Mouse (Mus musculus) CH12.LX (cell line): Measurements from ENCODE around the gene Olfr552.

Experiments
- CTCF ChIP-seq, 2 experiments: IDR thresholded peaks in 1 of 2; conservative IDR thresholded peaks in 1 of 2; 2 replicates each; pipeline ENCODE4 v1.5.1; 2011 to 2012; ENCODE audit warnings: low read depth in 2 of 2, low read length in 2 of 2, improper control_type of control experiment in 1 of 2, inconsistent platforms in 1 of 2, mild to moderate bottlenecking in 1 of 2, moderate library complexity in 1 of 2
- ELF1 ChIP-seq: IDR thresholded peaks from 2 replicates; pipeline ENCODE4 v1.6.1; 2014; ENCODE audit warnings: low read depth, mild to moderate bottlenecking, inconsistent platforms, low read length, improper control_type of control experiment

- TF ChIP-seq CTCF (conservative IDR thresholded peaks at IDR 0.05 in 1 of 2, IDR thresholded peaks at IDR 0.05 in 1 of 2; ENCODE audit: low read depth in 2 of 2, low read length in 2 of 2) (no peak), ELF1 (no peak)
Observed at GRCm38 (mm10) chr7:102549570-102549969, 48.0 kb upstream of the Olfr552 start, which contains the start of gene Olfr549.
